Mouse (Mus musculus): Measurements from ENCODE around the gene Apoc4. TPM values are rescaled to one million over a fixed set of nuclear protein-coding genes. Genes with fewer than 3 reads are reported as not detected.
A peak's percentile ranks its signal among the peaks of the same experiment; 100 is the strongest.

Gene Apoc4
- polyA plus RNA-seq, 1 experiment from 2014 or later, result 2.8 TPM

- Histone ChIP-seq H3K4me2 (replicated peaks; ENCODE audit: low read depth) (no peak within 1 kb of the TSS), H3K9ac (ENCODE audit: low read length) (no peak within 1 kb of the TSS), H3K4me1 (replicated peaks; ENCODE audit: control insufficient read depth, insufficient read depth) (no peaks in the 10 kb centered on the region), H3K36me3 (ENCODE audit: control insufficient read depth, insufficient read depth, low read length) (no peaks in the 10 kb centered on the region), H3K27ac (replicated peaks) (no peak within 1 kb of the TSS), H3K27me3 (ENCODE audit: control insufficient read depth, insufficient read depth, low read length) (no peaks in the 10 kb centered on the region), H3K4me3 (ENCODE audit: low read depth, low read length) (no peak within 1 kb of the TSS), H3K9me3 (ENCODE audit: control insufficient read depth, low read length) (no peaks in the 10 kb centered on the region; the same call in 1 of the 2 replicates)
- DNase-seq (ENCODE audit: low spot score) (peak; percentile 35), ATAC-seq (ENCODE audit: low FRiP score, low TSS enrichment) (peak; percentile 66)
- WGBS, result 56% methylated on average over 8 of the region's 8 CpGs
- TF ChIP-seq EP300 (optimal IDR thresholded peaks at IDR 0.05), result no peak
- TF ChIP-seq CTCF (IDR thresholded peaks at IDR 0.05; ENCODE audit: low read depth), result no peak
Measured at GRCm38 (mm10) chr7:19677872-19678271, 3.4 kb downstream of the Apoc4 start, which contains the start of gene Apoc2. Gene Apoc2 (minus strand): TSS chr7:19677941.

GRCm38 (mm10) chr7:19676662-19677061 lies 4.6 kb downstream of the Apoc4 start:
- Histone ChIP-seq H3K9ac (ENCODE audit: low read length) (no peak overlapping the region), H3K9me3 (ENCODE audit: control insufficient read depth, low read length) (no peaks in the 10 kb centered on the region; the same call in 1 of the 2 replicates), H3K4me1 (replicated peaks; ENCODE audit: control insufficient read depth, insufficient read depth) (no peaks in the 10 kb centered on the region), H3K36me3 (ENCODE audit: control insufficient read depth, insufficient read depth, low read length) (no peaks in the 10 kb centered on the region), H3K27me3 (ENCODE audit: control insufficient read depth, insufficient read depth, low read length) (no peaks in the 10 kb centered on the region), H3K4me3 (ENCODE audit: low read depth, low read length) (no peak overlapping the region), H3K4me2 (replicated peaks; ENCODE audit: low read depth) (no peak overlapping the region), H3K27ac (replicated peaks) (no peak overlapping the region)
- ATAC-seq (ENCODE audit: low FRiP score, low TSS enrichment) (no peak), DNase-seq (ENCODE audit: low spot score) (no peak)
- TF ChIP-seq EP300 (optimal IDR thresholded peaks at IDR 0.05), result no peak
- TF ChIP-seq CTCF (IDR thresholded peaks at IDR 0.05; ENCODE audit: low read depth), result no peak
- WGBS, result 67% methylated on average over 1 of the region's 1 CpGs

- 73% methylated on average over 10 of the region's 10 CpGs for WGBS
- no peak overlapping the region for H3K9ac ChIP-seq (ENCODE audit: low read length)
- no peaks in the 10 kb centered on the region; the same call in 1 of the 2 replicates for H3K9me3 ChIP-seq (ENCODE audit: control insufficient read depth, low read length)
- TF ChIP-seq CTCF (IDR thresholded peaks at IDR 0.05; ENCODE audit: low read depth) (no peak), EP300 (optimal IDR thresholded peaks at IDR 0.05) (no peak)
- no peaks in the 10 kb centered on the region for H3K27me3 ChIP-seq (ENCODE audit: control insufficient read depth, insufficient read depth, low read length)
- H3K4me3 ChIP-seq (ENCODE audit: low read depth, low read length), result no peak overlapping the region
- no peak for DNase-seq (ENCODE audit: low spot score)
- H3K36me3 ChIP-seq (ENCODE audit: control insufficient read depth, insufficient read depth, low read length), result no peaks in the 10 kb centered on the region
- H3K4me2 ChIP-seq (replicated peaks; ENCODE audit: low read depth), result no peak overlapping the region
- H3K27ac ChIP-seq (replicated peaks), result no peak overlapping the region
- ATAC-seq (ENCODE audit: low FRiP score, low TSS enrichment), result no peak
- H3K4me1 ChIP-seq (replicated peaks; ENCODE audit: control insufficient read depth, insufficient read depth), result no peaks in the 10 kb centered on the region
Measured at GRCm38 (mm10) chr7:19675824-19676223, 5.5 kb downstream of the Apoc4 start.

- DNase-seq (ENCODE audit: low spot score), result no peak
- ATAC-seq (ENCODE audit: low FRiP score, low TSS enrichment), result no peak
- no peak overlapping the region for H3K4me2 ChIP-seq (replicated peaks; ENCODE audit: low read depth)
- 47% methylated on average over 14 of the region's 14 CpGs for WGBS
- H3K27me3 ChIP-seq (ENCODE audit: control insufficient read depth, insufficient read depth, low read length), result no peaks in the 10 kb centered on the region
- H3K9ac ChIP-seq (ENCODE audit: low read length), result no peak overlapping the region
- TF ChIP-seq CTCF (IDR thresholded peaks at IDR 0.05; ENCODE audit: low read depth) (no peak), EP300 (optimal IDR thresholded peaks at IDR 0.05) (no peak)
- no peaks in the 10 kb centered on the region; the same call in 1 of the 2 replicates for H3K9me3 ChIP-seq (ENCODE audit: control insufficient read depth, low read length)
- no peaks in the 10 kb centered on the region for H3K4me1 ChIP-seq (replicated peaks; ENCODE audit: control insufficient read depth, insufficient read depth)
- H3K4me3 ChIP-seq (ENCODE audit: low read depth, low read length), result no peak overlapping the region
- H3K36me3 ChIP-seq (ENCODE audit: control insufficient read depth, insufficient read depth, low read length), result no peaks in the 10 kb centered on the region
- H3K27ac ChIP-seq (replicated peaks), result no peak overlapping the region
Measured at GRCm38 (mm10) chr7:19673083-19673699, 8.1 kb downstream of the Apoc4 start.

- Histone ChIP-seq H3K27ac (replicated peaks) (no peak overlapping the region), H3K4me3 (ENCODE audit: low read depth, low read length) (no peak overlapping the region), H3K4me2 (replicated peaks; ENCODE audit: low read depth) (no peak overlapping the region), H3K9me3 (ENCODE audit: control insufficient read depth, low read length) (no peaks in the 10 kb centered on the region), H3K27me3 (ENCODE audit: control insufficient read depth, insufficient read depth, low read length) (no peaks in the 10 kb centered on the region), H3K36me3 (ENCODE audit: control insufficient read depth, insufficient read depth, low read length) (no peaks in the 10 kb centered on the region), H3K9ac (ENCODE audit: low read length) (no peak overlapping the region), H3K4me1 (replicated peaks; ENCODE audit: control insufficient read depth, insufficient read depth) (no peaks in the 10 kb centered on the region)
- no peak for TF ChIP-seq CTCF (IDR thresholded peaks at IDR 0.05; ENCODE audit: low read depth)
- no peak for TF ChIP-seq EP300 (optimal IDR thresholded peaks at IDR 0.05)
- DNase-seq (ENCODE audit: low spot score) (no peak), ATAC-seq (ENCODE audit: low FRiP score, low TSS enrichment) (no peak)
- WGBS, result 68% methylated on average over 10 of the region's 10 CpGs
Measured at GRCm38 (mm10) chr7:19671511-19671910, 9.8 kb downstream of the Apoc4 start.

- peak; percentile 81 for ATAC-seq (ENCODE audit: low FRiP score, low TSS enrichment)
- Histone ChIP-seq H3K4me3 (ENCODE audit: low read depth, low read length) (no peak overlapping the region), H3K27ac (replicated peaks) (peak overlapping the region; percentile 83)
Measured at GRCm38 (mm10) chr7:19668947-19669721, 12.1 kb downstream of the Apoc4 start.

More at GRCm38 (mm10) chr7:19668947-19669721, 12.1 kb downstream of the Apoc4 start:
- no peaks in the 10 kb centered on the region for H3K9me3 ChIP-seq (ENCODE audit: control insufficient read depth, low read length)
- H3K27me3 ChIP-seq (ENCODE audit: control insufficient read depth, insufficient read depth, low read length), result no peaks in the 10 kb centered on the region
- peak overlapping the region; percentile 47; the same call in 1 of the 2 replicates for H3K9ac ChIP-seq (ENCODE audit: low read length)
- 0 out of 2 replicates have a peak, but pooled peaks cover under 1% of the 10 kb centered on the region for H3K4me1 ChIP-seq (replicated peaks; ENCODE audit: control insufficient read depth, insufficient read depth)
- TF ChIP-seq EP300 (optimal IDR thresholded peaks at IDR 0.05), result no peak
- peak; percentile 99 for TF ChIP-seq CTCF (IDR thresholded peaks at IDR 0.05; ENCODE audit: low read depth)
- DNase-seq (ENCODE audit: low spot score), result peak; percentile 91
- H3K4me2 ChIP-seq (replicated peaks; ENCODE audit: low read depth), result peak overlapping the region; percentile 41
- H3K36me3 ChIP-seq (ENCODE audit: control insufficient read depth, insufficient read depth, low read length), result no peaks in the 10 kb centered on the region
- WGBS, result 6% methylated on average over 10 of the region's 10 CpGs

Data from stomach, postnatal 0 days (tissue).